8 mouse cellular contexts compared by ENCODE assay signal in the genomic region with DNA sequence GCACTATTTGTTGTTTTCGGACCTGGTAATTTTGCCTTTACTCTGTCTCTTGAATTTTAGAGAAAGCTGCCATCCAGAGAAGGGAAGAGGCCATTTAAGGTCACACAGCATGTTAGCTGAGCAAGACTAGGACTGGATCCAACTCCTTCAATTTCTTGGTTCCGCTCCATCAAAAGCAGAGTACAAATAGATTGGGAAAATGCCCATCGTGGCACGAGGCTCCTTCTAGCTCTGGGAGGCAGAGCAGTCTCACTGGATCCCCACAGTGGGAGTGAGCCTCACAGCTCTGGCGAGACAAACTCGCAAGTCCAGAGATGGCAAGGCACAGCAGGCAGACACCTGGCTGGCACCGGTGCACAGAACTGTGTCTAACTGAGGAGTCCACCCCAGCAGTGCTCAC.
DNase-seq lines count a peak whose midpoint lies in the region; ATAC-seq lines count a peak whose summit lies in the region.

No protein-coding gene starts in this region.

- no peak overlapping the region for H3K9ac ChIP-seq in forebrain, embryonic 11.5 days (ENCODE audit: low read length)
- no peak overlapping the region for H3K9ac ChIP-seq in intestine, embryonic 16.5 days (ENCODE audit: low read depth, low read length)

- 91% methylated on average over 7 of the region's 7 CpGs for WGBS in forebrain, embryonic 11.5 days
- 84% methylated on average over 7 of the region's 7 CpGs for WGBS in intestine, embryonic 16.5 days

- H3K27me3 ChIP-seq in forebrain, embryonic 11.5 days (ENCODE audit: control insufficient read depth, insufficient read depth, low read length) = no peaks in the 10 kb centered on the region
- no peaks in the 10 kb centered on the region for H3K27me3 ChIP-seq in intestine, embryonic 16.5 days (replicated peaks; ENCODE audit: control insufficient read depth, insufficient read depth, low read length)

- H3K9me3 ChIP-seq in forebrain, embryonic 11.5 days (ENCODE audit: control insufficient read depth, low read length) = no peaks in the 10 kb centered on the region
- H3K9me3 ChIP-seq in intestine, embryonic 16.5 days (ENCODE audit: control insufficient read depth, low read length) = no peaks in the 10 kb centered on the region

- no peaks in the 10 kb centered on the region for H3K4me1 ChIP-seq in forebrain, embryonic 11.5 days (replicated peaks; ENCODE audit: control insufficient read depth, insufficient read depth, low read length)
- no peaks in the 10 kb centered on the region for H3K4me1 ChIP-seq in intestine, embryonic 16.5 days (ENCODE audit: control insufficient read depth, insufficient read depth, low read length)

- H3K4me3 ChIP-seq in forebrain, embryonic 11.5 days (ENCODE audit: low read depth, low read length) = no peak overlapping the region
- no peak overlapping the region for H3K4me3 ChIP-seq in intestine, embryonic 16.5 days (ENCODE audit: low read length)

- DNase-seq in adrenal gland, adult 2 months = peak; percentile 42
- no peak for DNase-seq in adrenal gland, postnatal 4 days (ENCODE audit: low spot score in 2 of 2)
- DNase-seq in Muller cell, postnatal 12 days (ENCODE audit: inconsistent ontology term) = peak; percentile 40
- peak; percentile 51 to 52 for DNase-seq in frontal cortex, postnatal 10 days (ENCODE audit: low spot score in 2 of 2)
- DNase-seq in layer of hippocampus, adult 8-10 months (ENCODE audit: low spot score in 2 of 2) = peak; percentile 25 to 45
- DNase-seq in liver = no peak
- no peak for DNase-seq in forebrain, embryonic 11.5 days (ENCODE audit: low spot score)

- no peaks in the 10 kb centered on the region for H3K36me3 ChIP-seq in forebrain, embryonic 11.5 days (ENCODE audit: control insufficient read depth, insufficient read depth, low read length)
- no peaks in the 10 kb centered on the region for H3K36me3 ChIP-seq in intestine, embryonic 16.5 days (ENCODE audit: control insufficient read depth, insufficient read depth, low read length)

- ATAC-seq in forebrain, embryonic 11.5 days (replicated peaks; ENCODE audit: low FRiP score) = no peak
- ATAC-seq in intestine, embryonic 16.5 days = no peak

- no peak overlapping the region for H3K27ac ChIP-seq in forebrain, embryonic 11.5 days (ENCODE audit: low read depth, low read length)
- H3K27ac ChIP-seq in intestine, embryonic 16.5 days (ENCODE audit: low read length) = no peak overlapping the region

- H3K4me2 ChIP-seq in forebrain, embryonic 11.5 days (ENCODE audit: low read depth, low read length, severe bottlenecking) = no peak overlapping the region
- no peak overlapping the region for H3K4me2 ChIP-seq in intestine, embryonic 16.5 days (ENCODE audit: low read depth, low read length)

Comparison
In these comparisons a context has a peak if more than half of its experiments do, and no peak if none do; other contexts are left out.
1. DNase-seq: peak in adrenal gland, adult 2 months (single experiment), Muller cell, postnatal 12 days (single experiment), frontal cortex, postnatal 10 days (2 of 2) and layer of hippocampus, adult 8-10 months (2 of 2); none in adrenal gland, postnatal 4 days (0 of 2), liver (single experiment) and forebrain, embryonic 11.5 days (single experiment).